Mouse (Mus musculus) kidney, adult 2 months (tissue): ENCODE results near the gene Olfr157.

Source experiments
- CTCF ChIP-seq: fragments of 200-500 bp; conservative IDR thresholded peaks from 2 replicates; pipeline ENCODE4 v1.5.1; 2011; ENCODE audit warnings: low read depth, mild to moderate bottlenecking, control low read depth, low read length, moderate library complexity, mixed read lengths; ENCODE audit not compliant: insufficient read depth, insufficient read length
- POLR2A ChIP-seq: fragments of 200-500 bp; IDR thresholded peaks from one replicate; pipeline ENCODE4 v1.6.1; 2011; ENCODE audit warnings: low read depth, low read length, control low read depth

GRCm38 (mm10) chr4:43879566-43879965 lies 39.6 kb upstream of the Olfr157 start:
- TF ChIP-seq POLR2A (no peak), CTCF (no peak)
